Mouse (Mus musculus): Measurements from ENCODE around the gene Zc3h4. TPM values are rescaled to one million over a fixed set of nuclear protein-coding genes. Genes with fewer than 3 reads are reported as not detected.
"Not testable (repeated sequence)": the region's sequence is repeated elsewhere in the genome, so short reads cannot be mapped to it uniquely, and the experiment has no call there.

Zc3h4 gene
- polyA plus RNA-seq, 1 experiment from 2014 or later, result 18.6 TPM

- Histone ChIP-seq H3K4me2 (peak within 1 kb of the TSS; percentile 92), H3K9me3 (no peaks in the 10 kb centered on the region), H3K9ac (peak within 1 kb of the TSS; percentile 97), H3K4me3 (peak within 1 kb of the TSS; percentile 95), H3K27ac (peak within 1 kb of the TSS; percentile 89), H3K27me3 (no peaks in the 10 kb centered on the region), H3K4me1 (replicated peaks) (peaks cover 28% of the 10 kb centered on the region), H3K36me3 (peaks cover 16% of the 10 kb centered on the region; the same call in 1 of the 2 replicates)
- WGBS, result under 1% methylated on average over 58 of the region's 58 CpGs
- ATAC-seq (ENCODE audit: low FRiP score), result peak; percentile 89
Measured at GRCm38 (mm10) chr7:16387160-16388041, 13.3 kb upstream of the Zc3h4 start, which contains the start of gene Sae1. TSS of gene Sae1 (minus strand) at chr7:16387806.

- not testable (repeated sequence) for H3K36me3 ChIP-seq; H3K27ac ChIP-seq; H3K4me2 ChIP-seq; H3K9me3 ChIP-seq; H3K9ac ChIP-seq; ATAC-seq (ENCODE audit: low FRiP score); H3K27me3 ChIP-seq; H3K4me3 ChIP-seq
- 88% methylated on average over 2 of the region's 2 CpGs for WGBS
- peaks cover 27% of the 10 kb centered on the region for H3K4me1 ChIP-seq (replicated peaks)
Measured at GRCm38 (mm10) chr7:16389942-16390341, 10.8 kb upstream of the Zc3h4 start.

- H3K9ac ChIP-seq, result no peak overlapping the region
- no peaks in the 10 kb centered on the region for H3K36me3 ChIP-seq
- no peak overlapping the region for H3K4me3 ChIP-seq
- ATAC-seq (ENCODE audit: low FRiP score), result no peak
- no peak overlapping the region for H3K27ac ChIP-seq
- no peaks in the 10 kb centered on the region for H3K9me3 ChIP-seq
- H3K4me2 ChIP-seq, result no peak overlapping the region
- peaks cover 5% of the 10 kb centered on the region; the same call in 1 of the 2 replicates for H3K4me1 ChIP-seq (replicated peaks)
- WGBS, result 54% methylated on average over 4 of the region's 4 CpGs
- H3K27me3 ChIP-seq, result no peaks in the 10 kb centered on the region
Measured at GRCm38 (mm10) chr7:16392923-16393322, 7.8 kb upstream of the Zc3h4 start.

- Histone ChIP-seq H3K4me2 (no peak overlapping the region), H3K36me3 (no peaks in the 10 kb centered on the region), H3K9ac (no peak overlapping the region), H3K27ac (no peak overlapping the region), H3K27me3 (no peaks in the 10 kb centered on the region), H3K4me3 (no peak overlapping the region), H3K4me1 (replicated peaks) (peaks cover 7% of the 10 kb centered on the region), H3K9me3 (no peaks in the 10 kb centered on the region)
- no peak for ATAC-seq (ENCODE audit: low FRiP score)
- 4% methylated on average over 2 of the region's 2 CpGs for WGBS
Measured at GRCm38 (mm10) chr7:16395944-16396343, 4.8 kb upstream of the Zc3h4 start.

- no peak for ATAC-seq (ENCODE audit: low FRiP score)
- Histone ChIP-seq H3K4me1 (replicated peaks) (peaks cover 7% of the 10 kb centered on the region), H3K9me3 (no peaks in the 10 kb centered on the region), H3K36me3 (no peaks in the 10 kb centered on the region), H3K27ac (no peak overlapping the region), H3K4me3 (no peak overlapping the region), H3K9ac (no peak overlapping the region), H3K27me3 (no peaks in the 10 kb centered on the region), H3K4me2 (no peak overlapping the region)
- WGBS, result 78% methylated on average over 4 of the region's 4 CpGs
Measured at GRCm38 (mm10) chr7:16397465-16397864, 3.2 kb upstream of the Zc3h4 start.

GRCm38 (mm10) chr7:16398387-16399050 is 2.2 kb upstream of the Zc3h4 start:
- H3K9ac ChIP-seq, result peak overlapping the region; percentile 63
- H3K27me3 ChIP-seq, result no peaks in the 10 kb centered on the region
- ATAC-seq (ENCODE audit: low FRiP score), result no peak
- peaks cover 11% of the 10 kb centered on the region for H3K4me1 ChIP-seq (replicated peaks)
- 49% methylated on average over 3 of the region's 3 CpGs for WGBS
- peak overlapping the region; percentile 100 for H3K27ac ChIP-seq
- peak overlapping the region; percentile 94 for H3K4me3 ChIP-seq
- H3K4me2 ChIP-seq, result peak overlapping the region; percentile 91
- no peaks in the 10 kb centered on the region for H3K9me3 ChIP-seq
- no peaks in the 10 kb centered on the region for H3K36me3 ChIP-seq

GRCm38 (mm10) chr7:16399098-16399819 is 1.5 kb upstream of the Zc3h4 start:
- Histone ChIP-seq H3K36me3 (no peaks in the 10 kb centered on the region), H3K9me3 (no peaks in the 10 kb centered on the region), H3K4me3 (peak overlapping the region; percentile 94), H3K4me2 (peak overlapping the region; percentile 91), H3K4me1 (replicated peaks) (peaks cover 16% of the 10 kb centered on the region), H3K9ac (peak overlapping the region; percentile 63), H3K27me3 (no peaks in the 10 kb centered on the region), H3K27ac (peak overlapping the region; percentile 100)
- under 1% methylated on average over 31 of the region's 31 CpGs for WGBS
- peak; percentile 79 for ATAC-seq (ENCODE audit: low FRiP score)

- Histone ChIP-seq H3K27me3 (no peaks in the 10 kb centered on the region), H3K9ac (peak overlapping the region; percentile 100), H3K4me2 (peak overlapping the region; percentile 91), H3K27ac (peak overlapping the region; percentile 100), H3K4me3 (peak overlapping the region; percentile 94), H3K4me1 (replicated peaks) (peaks cover 23% of the 10 kb centered on the region), H3K9me3 (no peaks in the 10 kb centered on the region), H3K36me3 (no peaks in the 10 kb centered on the region)
- whole genome bisulfite sequencing, result 0% methylated on average over 77 of the region's 77 CpGs
- peak; percentile 96 for ATAC-seq (ENCODE audit: low FRiP score)
Measured at GRCm38 (mm10) chr7:16399820-16400688, 656 bp upstream of the Zc3h4 start.

- peak overlapping the region; percentile 94 for H3K4me3 ChIP-seq
- H3K4me1 ChIP-seq (replicated peaks), result peaks cover 38% of the 10 kb centered on the region
- ATAC-seq (ENCODE audit: low FRiP score), result no peak
Measured at GRCm38 (mm10) chr7:16401991-16402431, 1.3 kb downstream of the Zc3h4 start.

GRCm38 (mm10) chr7:16402449-16402848 is 1.7 kb downstream of the Zc3h4 start:
- Histone ChIP-seq H3K9me3 (no peaks in the 10 kb centered on the region), H3K27ac (peak overlapping the region; percentile 100), H3K4me1 (replicated peaks) (peaks cover 38% of the 10 kb centered on the region), H3K27me3 (no peaks in the 10 kb centered on the region), H3K4me2 (peak overlapping the region; percentile 91), H3K4me3 (peak overlapping the region; percentile 94), H3K9ac (peak overlapping the region; percentile 100), H3K36me3 (no peaks in the 10 kb centered on the region)
- under 1% methylated on average over 9 of the region's 9 CpGs for WGBS
- ATAC-seq (ENCODE audit: low FRiP score), result no peak

More at GRCm38 (mm10) chr7:16401991-16402431, 1.3 kb downstream of the Zc3h4 start:
- Histone ChIP-seq H3K4me2 (peak overlapping the region; percentile 91), H3K9ac (peak overlapping the region; percentile 100), H3K27me3 (no peaks in the 10 kb centered on the region), H3K9me3 (no peaks in the 10 kb centered on the region), H3K27ac (peak overlapping the region; percentile 100), H3K36me3 (no peaks in the 10 kb centered on the region)
- WGBS, result 0% methylated on average over 17 of the region's 17 CpGs

Measured in hindbrain, embryonic 13.5 days (tissue).